Mouse (Mus musculus) intestine, embryonic 14.5 days (tissue): ENCODE results near the gene Kmt2c. TPM values are rescaled to one million over a fixed set of nuclear protein-coding genes. Genes with fewer than 3 reads are reported as not detected.
"Not testable (repeated sequence)": the region's sequence is repeated elsewhere in the genome, so short reads cannot be mapped to it uniquely, and the experiment has no call there.

ENCODE experiments used
- ATAC-seq: fragments of 200-750 bp; cut with Nextera tagmentation; replicated peaks from 2 replicates; pipeline ENCODE4 v1.8.0; 2017; ENCODE audit warnings: low read depth, moderate number of reproducible peaks, moderate TSS enrichment, moderate library complexity; ENCODE audit not compliant: low FRiP score, low TSS enrichment
- DNase-seq: peaks from one replicate; pipeline ENCODE4 v3.0.0-alpha.2; 2018; ENCODE audit warnings: low spot score
- H3K27ac ChIP-seq: fragments of 300-500 bp; sonication (generic); 2 replicates; pipeline ENCODE4 v1.5.1; 2014; ENCODE audit warnings: low read depth, mild to moderate bottlenecking, control low read depth
- H3K27me3 ChIP-seq: fragments of 300-500 bp; sonication (generic); replicated peaks from 2 replicates; pipeline ENCODE4 v1.6.1; 2014; ENCODE audit warnings: low read length, control low read depth; ENCODE audit not compliant: control insufficient read depth, insufficient read depth
- H3K36me3 ChIP-seq: fragments of 300-500 bp; sonication (generic); 2 replicates; pipeline ENCODE4 v1.6.1; 2014; ENCODE audit warnings: low read length, control low read depth; ENCODE audit not compliant: control insufficient read depth, insufficient read depth
- H3K4me1 ChIP-seq: fragments of 300-500 bp; sonication (generic); replicated peaks from 2 replicates; pipeline ENCODE4 v1.6.1; 2014; ENCODE audit warnings: low read length, control low read depth, mixed read lengths; ENCODE audit not compliant: control insufficient read depth, insufficient read depth
- H3K4me2 ChIP-seq: fragments of 300-500 bp; sonication (generic); 2 replicates; pipeline ENCODE4 v1.6.1; 2014; ENCODE audit warnings: low read length
- H3K4me3 ChIP-seq: fragments of 300-500 bp; sonication (generic); 2 replicates; pipeline ENCODE4 v1.5.1; 2014; ENCODE audit warnings: low read depth, low read length, control low read depth, mixed read lengths
- H3K9ac ChIP-seq: fragments of 300-500 bp; sonication (generic); 2 replicates; pipeline ENCODE4 v1.6.1; 2014; ENCODE audit warnings: mild to moderate bottlenecking, low read length
- H3K9me3 ChIP-seq: fragments of 300-500 bp; sonication (generic); 2 replicates; pipeline ENCODE4 v1.6.1; 2016; ENCODE audit warnings: low read length, control low read depth; ENCODE audit not compliant: control insufficient read depth
- WGBS: fragments of 180-500 bp; shearing (Covaris S2); extraction: QIAGEN DNeasy Blood & Tissue Kit; methylation state at CpG from one replicate; pipeline ENCODE4 v1.1.7; 2014; 5-methylcytosine and 5-hydroxymethylcytosine counted together
- polyA plus RNA-seq: library from polyadenylated mRNA; unstranded; fragments of >200 nt; fragmentation: Nextera tagmentation; extraction: Ambion mirVana; gene quantifications from 2 replicates; pipeline ENCODE4 v1.2.1, GENCODE M21; 2014

The Kmt2c gene
- polyA plus RNA-seq, 1 experiment from 2014 or later = 19.7 TPM

DNA sequence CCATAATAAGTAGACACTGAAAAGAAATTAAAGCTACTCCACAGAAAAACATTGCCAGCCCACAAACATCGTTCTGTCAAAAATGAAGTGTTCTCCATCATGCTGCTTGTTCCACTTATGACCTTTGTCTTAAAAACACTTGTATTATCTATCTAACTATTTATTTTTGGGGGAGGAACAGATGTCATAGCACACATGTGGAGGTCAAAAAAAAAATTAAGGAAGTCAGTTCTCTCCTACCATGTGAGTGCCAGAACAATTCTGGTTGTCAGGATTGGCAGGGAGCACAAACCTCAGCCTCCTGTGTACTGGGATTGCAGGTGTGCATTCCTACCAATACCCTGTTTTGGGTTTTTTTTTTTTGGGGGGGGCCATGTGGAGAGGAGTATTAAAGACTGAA is 36.6 kb downstream of the Kmt2c start:
- H3K4me1 ChIP-seq = no peaks in the 10 kb centered on the region
- DNase-seq (no peak), ATAC-seq (no peak)
- WGBS = 92% methylated on average over 1 of the region's 1 CpGs
- H3K27me3 ChIP-seq = no peaks in the 10 kb centered on the region
- no peak overlapping the region for H3K4me3 ChIP-seq
- H3K4me2 ChIP-seq = no peak overlapping the region
- H3K36me3 ChIP-seq = no peaks in the 10 kb centered on the region
- H3K27ac ChIP-seq = no peak overlapping the region
- no peak overlapping the region for H3K9ac ChIP-seq
- no peaks in the 10 kb centered on the region for H3K9me3 ChIP-seq

DNA sequence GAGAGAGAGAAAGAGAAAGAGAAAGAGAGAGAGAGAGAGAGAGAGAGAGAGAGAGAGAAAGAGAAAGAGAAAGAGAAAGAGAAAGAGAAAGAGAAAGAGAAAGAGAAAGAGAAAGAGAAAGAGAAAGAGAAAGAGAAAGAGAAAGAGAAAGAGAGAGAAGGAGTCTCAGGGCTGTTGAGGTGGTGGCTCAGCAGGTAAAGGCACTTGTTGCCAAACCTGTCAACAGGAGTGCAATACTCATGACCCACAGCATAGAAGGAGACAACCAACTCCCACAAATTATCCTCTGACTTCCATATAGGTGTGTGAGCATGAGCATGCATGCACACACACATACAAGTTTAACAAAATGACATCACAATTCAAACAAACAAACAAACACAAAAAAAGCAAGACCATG is 43.2 kb downstream of the Kmt2c start:
- not testable (repeated sequence) for ATAC-seq, H3K4me1 ChIP-seq

DNA sequence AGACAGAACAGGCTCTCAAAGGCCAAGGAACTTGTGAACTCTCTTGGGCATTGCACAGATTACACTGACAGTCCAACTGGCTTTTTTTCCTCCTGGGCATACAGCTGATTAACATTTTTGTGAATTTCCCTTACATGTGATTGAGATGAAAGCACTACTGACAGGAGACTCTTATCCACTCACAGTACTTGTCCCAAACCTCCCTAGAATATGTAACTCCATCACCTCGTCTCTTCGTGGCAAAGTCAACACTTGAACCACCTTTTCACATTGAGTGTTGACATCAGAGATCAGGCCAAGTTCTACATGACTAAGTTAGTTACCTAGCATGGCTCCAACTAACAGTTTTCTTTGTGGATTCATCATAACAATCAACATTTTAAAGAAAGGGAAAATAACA is 45.9 kb downstream of the Kmt2c start:
- Histone ChIP-seq H3K4me3 (no peak overlapping the region), H3K36me3 (no peaks in the 10 kb centered on the region), H3K27me3 (no peaks in the 10 kb centered on the region), H3K27ac (no peak overlapping the region), H3K9ac (no peak overlapping the region), H3K4me1 (no peaks in the 10 kb centered on the region), H3K9me3 (no peaks in the 10 kb centered on the region), H3K4me2 (no peak overlapping the region)
- 75% methylated on average over 2 of the region's 2 CpGs for WGBS
- no peak for DNase-seq
- ATAC-seq = no peak

More for the DNA sequence above, 43.2 kb downstream of the Kmt2c start:
- H3K9me3 ChIP-seq, H3K27ac ChIP-seq, H3K4me3 ChIP-seq, H3K36me3 ChIP-seq, H3K27me3 ChIP-seq, H3K4me2 ChIP-seq, H3K9ac ChIP-seq, DNase-seq: not testable (repeated sequence)

DNA sequence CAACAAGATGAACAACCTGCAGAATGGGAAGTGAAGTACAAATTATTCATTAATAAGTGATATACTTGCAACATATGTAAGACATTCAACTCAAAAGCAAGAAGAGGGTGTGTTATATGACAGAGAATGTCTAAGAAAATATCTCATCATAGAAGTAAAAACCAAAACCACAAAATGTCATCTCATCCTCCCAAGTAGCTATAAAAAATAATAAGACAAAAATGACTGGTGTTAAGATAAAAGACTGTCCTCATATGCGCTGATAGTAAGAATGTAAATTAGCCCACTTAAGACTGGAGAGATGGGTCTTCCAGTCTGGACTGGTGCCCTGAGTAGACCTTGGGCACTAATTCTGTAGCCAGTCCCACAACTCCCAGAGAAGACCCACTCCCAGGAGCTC is 61.1 kb downstream of the Kmt2c start:
- Histone ChIP-seq H3K4me3 (no peak overlapping the region), H3K27ac (no peak overlapping the region), H3K27me3 (no peaks in the 10 kb centered on the region), H3K36me3 (no peaks in the 10 kb centered on the region), H3K9ac (no peak overlapping the region), H3K4me1 (no peaks in the 10 kb centered on the region), H3K4me2 (no peak overlapping the region), H3K9me3 (no peaks in the 10 kb centered on the region)
- DNase-seq (no peak), ATAC-seq (no peak)
- 97% methylated on average over 1 of the region's 1 CpGs for WGBS

DNA sequence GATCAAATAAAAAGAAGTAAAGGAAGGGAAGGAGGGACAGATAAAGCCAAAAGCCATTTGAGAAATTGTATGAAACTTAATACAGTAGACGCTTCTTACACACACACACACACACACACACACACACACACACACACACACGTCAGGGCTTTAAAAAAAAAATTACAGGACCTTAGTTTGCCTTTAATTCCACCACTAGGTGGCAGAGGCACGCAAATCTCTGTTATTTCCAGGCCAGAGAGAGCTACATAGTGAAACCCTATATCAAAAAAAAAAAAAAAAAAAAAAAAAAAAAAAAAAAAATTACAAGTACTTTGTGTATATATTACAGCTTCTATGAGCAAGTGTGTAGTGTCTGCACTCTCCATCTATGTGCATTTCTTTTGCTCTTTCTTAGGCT is 62.5 kb downstream of the Kmt2c start:
- Histone ChIP-seq H3K4me3 (no peak overlapping the region), H3K36me3 (no peaks in the 10 kb centered on the region), H3K4me2 (no peak overlapping the region), H3K4me1 (no peaks in the 10 kb centered on the region), H3K27ac (no peak overlapping the region), H3K9me3 (no peaks in the 10 kb centered on the region), H3K27me3 (no peaks in the 10 kb centered on the region), H3K9ac (no peak overlapping the region)
- ATAC-seq = no peak
- no peak for DNase-seq
- WGBS = 18% methylated on average over 3 of the region's 3 CpGs

DNA sequence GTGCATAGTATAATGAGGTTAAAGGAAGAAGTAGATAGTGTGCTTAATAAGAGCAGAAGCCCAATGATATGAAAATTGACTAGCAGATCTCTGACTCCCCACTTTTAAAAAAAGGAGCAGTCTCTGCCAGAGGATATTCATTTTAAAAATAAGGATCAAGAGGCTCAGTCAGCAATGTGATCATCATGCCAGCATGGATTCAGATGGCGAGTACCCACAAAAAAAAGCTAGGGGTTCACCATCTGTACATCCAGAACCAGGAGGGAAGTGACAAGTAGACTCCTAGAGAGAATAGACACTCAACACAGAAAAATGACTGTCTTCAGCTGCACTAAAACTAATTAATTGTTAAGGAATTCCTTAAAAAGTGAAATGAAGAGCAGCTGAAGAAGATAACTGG is 76.0 kb downstream of the Kmt2c start:
- Histone ChIP-seq H3K9ac (no peak overlapping the region), H3K27me3 (no peaks in the 10 kb centered on the region), H3K9me3 (no peaks in the 10 kb centered on the region), H3K27ac (no peak overlapping the region), H3K4me3 (no peak overlapping the region), H3K4me2 (no peak overlapping the region), H3K4me1 (no peaks in the 10 kb centered on the region), H3K36me3 (no peaks in the 10 kb centered on the region)
- ATAC-seq (no peak), DNase-seq (no peak)
- WGBS = 86% methylated on average over 1 of the region's 1 CpGs

DNA sequence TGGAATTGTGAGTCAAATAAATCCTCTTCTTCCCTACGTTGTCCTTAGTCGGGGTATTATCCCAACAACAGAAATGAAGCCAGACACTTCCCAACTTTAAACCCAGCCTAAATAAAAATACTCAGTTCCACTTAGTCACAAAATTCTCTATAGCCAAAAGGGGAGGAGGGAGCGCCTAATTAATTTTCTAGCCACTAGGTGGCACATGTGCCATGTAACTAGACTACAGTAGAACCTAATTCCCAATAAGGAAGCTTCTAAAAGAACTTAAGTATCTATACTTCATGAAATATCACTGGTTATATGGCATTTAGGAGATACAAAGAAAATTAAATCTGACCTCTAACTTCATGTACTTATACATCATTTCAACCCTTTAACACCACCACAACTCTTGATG is 78.0 kb downstream of the Kmt2c start:
- H3K4me3 ChIP-seq = no peak overlapping the region
- ATAC-seq = no peak
- H3K4me2 ChIP-seq = no peak overlapping the region
- no peaks in the 10 kb centered on the region for H3K36me3 ChIP-seq
- H3K9me3 ChIP-seq = no peaks in the 10 kb centered on the region
- no peaks in the 10 kb centered on the region for H3K4me1 ChIP-seq
- H3K27ac ChIP-seq = no peak overlapping the region
- H3K9ac ChIP-seq = no peak overlapping the region
- H3K27me3 ChIP-seq = no peaks in the 10 kb centered on the region
- peak; percentile 60 for DNase-seq
- WGBS = 48% methylated on average over 3 of the region's 3 CpGs

DNA sequence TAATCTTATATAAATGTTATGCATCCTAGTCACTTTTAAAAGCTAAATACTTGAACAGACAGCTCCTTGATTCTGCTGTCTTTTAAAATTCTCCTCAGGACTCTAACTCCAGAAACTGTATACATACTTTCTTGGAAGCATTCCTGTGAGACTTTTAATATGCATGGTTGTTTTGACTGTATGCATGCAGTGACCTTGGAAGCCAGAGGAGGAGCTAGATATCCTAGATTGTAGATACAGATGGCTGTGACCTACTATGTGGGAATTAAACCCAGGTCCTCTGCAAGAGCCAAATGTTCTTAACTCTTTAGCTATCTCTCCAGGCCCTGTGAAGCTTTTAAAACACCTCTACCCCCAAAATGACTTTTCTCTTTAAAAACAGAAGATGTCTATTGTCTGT is 83.2 kb downstream of the Kmt2c start:
- no peaks in the 10 kb centered on the region for H3K9me3 ChIP-seq
- peaks cover 11% of the 10 kb centered on the region for H3K36me3 ChIP-seq
- H3K4me3 ChIP-seq = no peak overlapping the region
- H3K4me2 ChIP-seq = no peak overlapping the region
- no peak for DNase-seq
- no peak overlapping the region for H3K9ac ChIP-seq
- no peak overlapping the region for H3K27ac ChIP-seq
- no peaks in the 10 kb centered on the region for H3K27me3 ChIP-seq
- no peaks in the 10 kb centered on the region for H3K4me1 ChIP-seq
- ATAC-seq = no peak

DNA sequence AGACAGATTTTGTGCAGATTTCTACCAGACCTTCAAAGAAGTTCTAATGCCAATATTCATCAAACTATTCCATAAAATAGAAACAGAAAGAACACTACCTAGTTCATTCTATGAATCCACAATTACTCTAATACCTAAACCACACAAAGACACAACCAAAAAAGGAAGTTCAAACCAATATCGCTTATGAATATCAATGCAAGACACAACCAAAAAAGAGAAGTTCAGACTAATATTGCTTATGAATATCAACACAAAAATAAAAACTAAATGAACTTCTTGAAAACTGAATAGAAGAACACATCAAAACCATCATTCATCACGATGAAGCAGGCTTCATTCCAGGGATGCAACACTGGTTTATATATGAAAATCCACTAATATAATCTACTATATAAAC is 101.9 kb downstream of the Kmt2c start:
- WGBS = 86% methylated on average over 2 of the region's 2 CpGs
- no peak overlapping the region for H3K4me2 ChIP-seq
- ATAC-seq = no peak
- DNase-seq = no peak
- H3K27me3 ChIP-seq = no peaks in the 10 kb centered on the region
- H3K27ac ChIP-seq = no peak overlapping the region
- no peak overlapping the region for H3K4me3 ChIP-seq
- H3K36me3 ChIP-seq = peaks cover 7% of the 10 kb centered on the region; the same call in 1 of the 2 replicates
- H3K4me1 ChIP-seq = no peaks in the 10 kb centered on the region
- H3K9me3 ChIP-seq = no peaks in the 10 kb centered on the region
- H3K9ac ChIP-seq = no peak overlapping the region
